Mouse (Mus musculus): ENCODE results near the gene Cyp2j12. TPM values are rescaled to one million over a fixed set of nuclear protein-coding genes. Genes with fewer than 3 reads are reported as not detected.

Cyp2j12 gene
- total RNA-seq, 1 experiment from 2014 or later = not detected

Other genes with a start within 250 kb of the Cyp2j12 start
- 43.5 and 50.1 TPM in 2 replicates for gene Hook1, start 173.9 kb downstream of the Cyp2j12 start, total RNA-seq (2017)
- not detected in 2 replicates for gene Cyp2j13, start 63.6 kb downstream of the Cyp2j12 start, total RNA-seq (2017)
- gene Cyp2j7, start 95.5 kb upstream of the Cyp2j12 start, total RNA-seq (2017) = not detected in 2 replicates
- gene Cyp2j11, start 207.5 kb upstream of the Cyp2j12 start, total RNA-seq (2017) = not detected in 2 replicates

Data from hematopoietic stem cell, adult 5-6 weeks (primary cell).